In genomic region chr8:12772319-12772718, GRCm38 (mm10) we compare ENCODE assay signal across 22 mouse cellular contexts.
"Had no signal": no experiment of that assay in that cellular context is flagged by ENCODE, and none has a peak within 500 bp of the region (broad histone marks: within the 10 kb centered on the region; RNA-seq: fewer than 3 reads in every experiment).

No protein-coding gene starts in this region.

- H3K9me3 ChIP-seq: limb, embryonic 10.5 days; limb, embryonic 13.5 days; midbrain, embryonic 12.5 days; midbrain, embryonic 15.5 days; neural tube, embryonic 12.5 days; neural tube, embryonic 15.5 days; stomach, embryonic 15.5 days had no signal

- H3K4me2 ChIP-seq: limb, embryonic 13.5 days; liver, embryonic 11.5 days; lung, embryonic 14.5 days; midbrain, embryonic 12.5 days; midbrain, embryonic 15.5 days; neural tube, embryonic 12.5 days; neural tube, embryonic 15.5 days; stomach, embryonic 15.5 days had no signal

- H3K27me3 ChIP-seq: limb, embryonic 13.5 days; midbrain, embryonic 12.5 days; midbrain, embryonic 15.5 days; neural tube, embryonic 12.5 days; neural tube, embryonic 15.5 days; stomach, embryonic 15.5 days had no signal

- H3K36me3 ChIP-seq: limb, embryonic 10.5 days; limb, embryonic 13.5 days; midbrain, embryonic 12.5 days; midbrain, embryonic 15.5 days; neural tube, embryonic 12.5 days; neural tube, embryonic 15.5 days; stomach, embryonic 15.5 days had no signal

- DNase-seq: kidney, postnatal 25 days; layer of hippocampus, adult 9-11 months; liver, postnatal 0 days; lung, embryonic 14.5 days; right cerebral cortex, adult 18-20 months; right cerebral cortex, postnatal 14 days; right cerebral cortex, postnatal 4 days; spleen, adult 18-20 months; thymus, postnatal 25 days had no signal

- H3K4me3 ChIP-seq: layer of hippocampus, adult 2 months; limb, embryonic 10.5 days; limb, embryonic 13.5 days; midbrain, embryonic 12.5 days; midbrain, embryonic 15.5 days; neural tube, embryonic 12.5 days; neural tube, embryonic 15.5 days; stomach, embryonic 15.5 days had no signal

- H3K27ac ChIP-seq: kidney, postnatal 0 days; layer of hippocampus, adult 2 months; limb, embryonic 10.5 days; limb, embryonic 13.5 days; liver, embryonic 14.5 days; macrophage; midbrain, embryonic 12.5 days; midbrain, embryonic 15.5 days; neural tube, embryonic 12.5 days; neural tube, embryonic 15.5 days; stomach, embryonic 15.5 days had no signal

- ATAC-seq: liver, postnatal 0 days; lung, postnatal 0 days; midbrain, embryonic 15.5 days had no signal

- H3K4me1 ChIP-seq: midbrain, embryonic 15.5 days; neural tube, embryonic 12.5 days had no signal

- H3K9ac ChIP-seq: limb, embryonic 13.5 days; liver, embryonic 14.5 days; liver, postnatal 0 days; lung, embryonic 14.5 days; midbrain, embryonic 12.5 days; midbrain, embryonic 15.5 days; neural tube, embryonic 12.5 days; neural tube, embryonic 15.5 days; stomach, embryonic 15.5 days had no signal
